Comparison of ENCODE assay signal across 10 mouse cellular contexts in genomic region chr16:35591756-35592155, GRCm38 (mm10). TPM values are rescaled to one million over a fixed set of nuclear protein-coding genes. Genes with fewer than 3 reads are reported as not detected.
DNase-seq lines count a peak whose midpoint lies in the region; ATAC-seq lines count a peak whose summit lies in the region.
"Had no signal": no experiment of that assay in that cellular context is flagged by ENCODE, and none has a peak within 500 bp of the region (broad histone marks: within the 10 kb centered on the region; RNA-seq: fewer than 3 reads in every experiment).

No protein-coding gene starts in this region.

- WGBS in hindbrain, embryonic 14.5 days: 16% methylated on average over 11 of the region's 11 CpGs
- WGBS in midbrain, embryonic 11.5 days: 11% methylated on average over 11 of the region's 11 CpGs
- WGBS in heart, embryonic 10.5 days: 30% methylated on average over 11 of the region's 11 CpGs

- DNase-seq in right cerebral cortex, postnatal 4 days: peak; percentile 56
- DNase-seq in right cerebral cortex, postnatal 25 days: no peak
- peak; percentile 50 for DNase-seq in hindbrain, embryonic 14.5 days (ENCODE audit: low spot score)
- no peak for DNase-seq in midbrain, embryonic 11.5 days (ENCODE audit: low spot score, missing footprints)
- no peak for DNase-seq in heart, embryonic 10.5 days (ENCODE audit: low spot score)
- no peak for DNase-seq in kidney, adult 9 months
- no peak for DNase-seq in yolk sac, embryonic 10.5 days (ENCODE audit: low spot score)
- DNase-seq: gastrocnemius, postnatal 10 days; kidney, adult 8-10 months had no signal

- peak; percentile 35; the same call in 1 of the 2 replicates for ATAC-seq in hindbrain, embryonic 14.5 days (ENCODE audit: low FRiP score)
- ATAC-seq in midbrain, embryonic 11.5 days (ENCODE audit: low FRiP score): no peak

- H3K36me3 ChIP-seq in hindbrain, embryonic 14.5 days (replicated peaks; ENCODE audit: control insufficient read depth, insufficient read depth): no peaks in the 10 kb centered on the region
- peaks cover 2% of the 10 kb centered on the region; the same call in 1 of the 2 replicates for H3K36me3 ChIP-seq in midbrain, embryonic 11.5 days (ENCODE audit: control insufficient read depth, insufficient read depth, low read length)
- H3K36me3 ChIP-seq in heart, embryonic 10.5 days: no peaks in the 10 kb centered on the region
- H3K36me3 ChIP-seq: liver, embryonic 15.5 days had no signal

- no peaks in the 10 kb centered on the region for H3K9me3 ChIP-seq in hindbrain, embryonic 14.5 days (ENCODE audit: control insufficient read depth, low read length)
- no peaks in the 10 kb centered on the region for H3K9me3 ChIP-seq in midbrain, embryonic 11.5 days (ENCODE audit: control insufficient read depth, low read length)
- no peaks in the 10 kb centered on the region for H3K9me3 ChIP-seq in heart, embryonic 10.5 days
- H3K9me3 ChIP-seq: liver, embryonic 15.5 days had no signal

- no peak overlapping the region for H3K9ac ChIP-seq in hindbrain, embryonic 14.5 days
- H3K9ac ChIP-seq in midbrain, embryonic 11.5 days (ENCODE audit: low read length): no peak overlapping the region
- H3K9ac ChIP-seq: liver, embryonic 15.5 days had no signal

- H3K4me1 ChIP-seq in hindbrain, embryonic 14.5 days (replicated peaks; ENCODE audit: control insufficient read depth, insufficient read depth, low read length): peaks cover 57% of the 10 kb centered on the region
- H3K4me1 ChIP-seq in midbrain, embryonic 11.5 days (ENCODE audit: control insufficient read depth, insufficient read depth, low read length): peaks cover 64% of the 10 kb centered on the region
- peaks cover 32% of the 10 kb centered on the region for H3K4me1 ChIP-seq in heart, embryonic 10.5 days
- H3K4me1 ChIP-seq: liver, embryonic 15.5 days had no signal

- peak overlapping the region; percentile 4; the same call in 1 of the 2 replicates for H3K27ac ChIP-seq in hindbrain, embryonic 14.5 days
- peak overlapping the region; percentile 7; the same call in 1 of the 2 replicates for H3K27ac ChIP-seq in midbrain, embryonic 11.5 days (ENCODE audit: low read depth, low read length)
- H3K27ac ChIP-seq in heart, embryonic 10.5 days: no peak overlapping the region
- H3K27ac ChIP-seq: liver, embryonic 15.5 days had no signal

- H3K27me3 ChIP-seq in hindbrain, embryonic 14.5 days (ENCODE audit: control insufficient read depth, insufficient read depth, low read length): no peaks in the 10 kb centered on the region
- H3K27me3 ChIP-seq in midbrain, embryonic 11.5 days (ENCODE audit: control insufficient read depth, insufficient read depth, low read length): no peaks in the 10 kb centered on the region
- H3K27me3 ChIP-seq in heart, embryonic 10.5 days (ENCODE audit: insufficient read depth, poor library complexity, severe bottlenecking): peaks cover 48% of the 10 kb centered on the region

- no peak overlapping the region for H3K4me2 ChIP-seq in hindbrain, embryonic 14.5 days (replicated peaks)
- H3K4me2 ChIP-seq in midbrain, embryonic 11.5 days: no peak overlapping the region
- H3K4me2 ChIP-seq: liver, embryonic 15.5 days had no signal

- H3K4me3 ChIP-seq in hindbrain, embryonic 14.5 days (replicated peaks; ENCODE audit: low read length): no peak overlapping the region
- H3K4me3 ChIP-seq in midbrain, embryonic 11.5 days (ENCODE audit: low read depth, low read length): no peak overlapping the region
- H3K4me3 ChIP-seq in heart, embryonic 10.5 days: no peak overlapping the region
- H3K4me3 ChIP-seq: liver, embryonic 15.5 days had no signal

RNA-seq across cellular contexts. Expression of gene Sema5b, which starts 50.8 kb away (rescaled TPM):
- polyA plus RNA-seq in hindbrain, embryonic 14.5 days (2014; fragmentation: Nextera tagmentation; extraction: Ambion mirVana): 15.4 and 16.7 TPM in 2 replicates
- polyA plus RNA-seq in midbrain, embryonic 11.5 days (2014; fragmentation: Nextera tagmentation; extraction: Ambion mirVana): 31.1 and 31.7 TPM in 2 replicates
- 1.5 and 2.2 TPM in 2 replicates for polyA plus RNA-seq in heart, embryonic 10.5 days (2016; fragmentation: Nextera tagmentation; extraction: Ambion mirVana)

Comparison
In these comparisons a context has a peak if more than half of its experiments do, and no peak if none do; other contexts are left out.
1. DNase-seq: peak in right cerebral cortex, postnatal 4 days (single experiment) and hindbrain, embryonic 14.5 days (single experiment); none in right cerebral cortex, postnatal 25 days (single experiment), midbrain, embryonic 11.5 days (single experiment), heart, embryonic 10.5 days (single experiment), kidney, adult 9 months (single experiment) and yolk sac, embryonic 10.5 days (single experiment).